Mouse (Mus musculus) small intestine, adult 2 months (tissue): ENCODE data around the gene Cd248.
A peak's percentile ranks its signal among the peaks of the same experiment; 100 is the strongest.

ENCODE experiments used
- CTCF ChIP-seq: fragments of 200-500 bp; IDR thresholded peaks from 2 replicates; pipeline ENCODE4 v1.5.1; 2012; ENCODE audit warnings: low read depth, mild to moderate bottlenecking, control low read depth, inconsistent platforms, low read length, moderate library complexity, mixed read lengths; ENCODE audit not compliant: insufficient replicate concordance, insufficient read length; ENCODE audit errors: extremely low read depth
- POLR2A ChIP-seq: fragments of 200-500 bp; IDR thresholded peaks from 2 replicates; pipeline ENCODE4 v1.6.1; 2012; ENCODE audit warnings: low read depth, mild to moderate bottlenecking, control low read depth, inconsistent platforms, low read length, moderate library complexity

GRCm38 (mm10) chr19:5073028-5073427, 5.2 kb downstream of the Cd248 start:
- TF ChIP-seq POLR2A: no peak
- TF ChIP-seq CTCF: peak; percentile 59; the same call in 1 of the 2 replicates
